Mouse (Mus musculus) hindbrain, embryonic 16.5 days (tissue): ENCODE measurements at regions not wholly inside any gene's neighbourhood (a gene's known extent, or its start where the extent isn't known, plus 50 kb on each side); places are given as distances from the start of the nearest gene placed in this dataset.

ENCODE experiments used
- ATAC-seq: fragments of 200-750 bp; cut with Nextera tagmentation; 2 replicates; pipeline ENCODE4 v1.8.0; 2017; ENCODE audit warnings: moderate TSS enrichment, moderate library complexity
- H3K27ac ChIP-seq: fragments of 300-500 bp; sonication (generic); 2 replicates; pipeline ENCODE4 v1.5.1; 2014; ENCODE audit warnings: low read depth, mild to moderate bottlenecking, control low read depth, low read length, moderate library complexity
- H3K27me3 ChIP-seq: fragments of 300-500 bp; sonication (generic); replicated peaks from 2 replicates; pipeline ENCODE4 v1.6.1; 2014; ENCODE audit warnings: low read length; ENCODE audit not compliant: control insufficient read depth, insufficient read depth
- H3K36me3 ChIP-seq: fragments of 300-500 bp; sonication (generic); 2 replicates; pipeline ENCODE4 v1.6.1; 2014; ENCODE audit warnings: mild to moderate bottlenecking, low read length, moderate library complexity, mixed read lengths; ENCODE audit not compliant: control insufficient read depth, insufficient read depth
- H3K4me1 ChIP-seq: fragments of 300-500 bp; sonication (generic); 2 replicates; pipeline ENCODE4 v1.6.1; 2014; ENCODE audit warnings: low read depth, low read length; ENCODE audit not compliant: control insufficient read depth, insufficient read depth
- H3K4me2 ChIP-seq: fragments of 300-500 bp; sonication (generic); 2 replicates; pipeline ENCODE4 v1.6.1; 2014; ENCODE audit warnings: mild to moderate bottlenecking, low read length, control low read depth, moderate library complexity
- H3K4me3 ChIP-seq: fragments of 300-500 bp; sonication (generic); 2 replicates; pipeline ENCODE4 v1.5.1; 2014; ENCODE audit warnings: mild to moderate bottlenecking, low read length, control low read depth, moderate library complexity
- H3K9ac ChIP-seq: fragments of 300-500 bp; sonication (generic); 2 replicates; pipeline ENCODE4 v1.6.1; 2014; ENCODE audit warnings: low read depth, mild to moderate bottlenecking, control low read depth, low read length, moderate library complexity
- H3K9me3 ChIP-seq: fragments of 300-500 bp; sonication (generic); 2 replicates; pipeline ENCODE4 v1.6.1; 2014; ENCODE audit warnings: mild to moderate bottlenecking, low read length, moderate library complexity; ENCODE audit not compliant: control insufficient read depth
- WGBS: fragments of 180-500 bp; shearing (Covaris S2); extraction: QIAGEN DNeasy Blood & Tissue Kit; methylation state at CpG from one replicate; pipeline ENCODE4 v1.1.7; 2014; 5-methylcytosine and 5-hydroxymethylcytosine counted together

DNA sequence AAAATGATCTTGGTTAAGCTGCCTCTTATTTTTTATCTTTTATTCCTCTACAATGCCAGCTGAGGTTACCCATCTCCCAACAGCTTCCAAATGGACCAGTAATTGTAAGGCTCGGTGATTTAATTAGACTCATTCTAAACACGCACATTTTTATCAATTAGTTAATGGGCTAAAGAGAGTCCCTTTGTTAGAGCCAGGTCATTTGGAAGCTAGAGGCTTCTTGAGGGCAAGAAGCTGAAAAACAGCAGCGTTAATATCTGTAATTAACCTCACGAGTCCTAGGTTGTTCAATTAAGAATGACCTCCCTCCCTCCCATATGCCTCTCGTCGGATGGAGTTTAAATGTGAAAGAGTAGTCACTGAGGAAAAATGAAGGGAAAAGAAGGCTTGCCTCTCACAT is 66.5 kb downstream of the Otx2 start:
- Histone ChIP-seq H3K27ac (no peak overlapping the region), H3K27me3 (no peaks in the 10 kb centered on the region), H3K4me2 (no peak overlapping the region), H3K36me3 (no peaks in the 10 kb centered on the region), H3K9me3 (no peaks in the 10 kb centered on the region), H3K9ac (no peak overlapping the region), H3K4me3 (no peak overlapping the region), H3K4me1 (0 out of 2 replicates have a peak, but pooled peaks cover 2% of the 10 kb centered on the region)
- 38% methylated on average over 6 of the region's 6 CpGs for WGBS
- ATAC-seq, result no peak

DNA sequence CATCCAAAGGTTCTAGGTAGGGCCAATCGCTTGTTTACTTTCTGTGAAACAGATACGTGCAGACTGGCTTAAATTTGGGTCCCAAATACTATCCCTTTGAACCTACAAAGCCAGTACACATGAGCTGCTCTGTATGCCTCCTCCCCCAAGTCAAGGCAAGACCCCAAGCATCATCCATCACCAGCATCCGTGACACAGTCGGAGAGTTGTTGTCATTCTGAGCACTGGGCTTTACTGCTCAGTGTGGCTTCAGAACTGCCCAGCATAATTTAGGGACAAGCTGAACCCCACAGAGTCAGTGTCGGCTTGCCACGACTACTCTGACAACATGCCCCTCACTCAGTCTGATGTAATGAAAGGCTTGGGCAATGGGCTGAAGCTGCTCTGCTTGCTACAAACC is 70.1 kb downstream of the Otx2 start:
- 0 out of 2 replicates have a peak, but pooled peaks cover 2% of the 10 kb centered on the region for H3K4me1 ChIP-seq
- H3K4me2 ChIP-seq, result no peak overlapping the region
- H3K9ac ChIP-seq, result no peak overlapping the region
- no peak for ATAC-seq
- WGBS, result 78% methylated on average over 6 of the region's 6 CpGs
- H3K27me3 ChIP-seq, result no peaks in the 10 kb centered on the region
- no peaks in the 10 kb centered on the region for H3K36me3 ChIP-seq
- H3K4me3 ChIP-seq, result no peak overlapping the region
- no peaks in the 10 kb centered on the region for H3K9me3 ChIP-seq
- H3K27ac ChIP-seq, result no peak overlapping the region

DNA sequence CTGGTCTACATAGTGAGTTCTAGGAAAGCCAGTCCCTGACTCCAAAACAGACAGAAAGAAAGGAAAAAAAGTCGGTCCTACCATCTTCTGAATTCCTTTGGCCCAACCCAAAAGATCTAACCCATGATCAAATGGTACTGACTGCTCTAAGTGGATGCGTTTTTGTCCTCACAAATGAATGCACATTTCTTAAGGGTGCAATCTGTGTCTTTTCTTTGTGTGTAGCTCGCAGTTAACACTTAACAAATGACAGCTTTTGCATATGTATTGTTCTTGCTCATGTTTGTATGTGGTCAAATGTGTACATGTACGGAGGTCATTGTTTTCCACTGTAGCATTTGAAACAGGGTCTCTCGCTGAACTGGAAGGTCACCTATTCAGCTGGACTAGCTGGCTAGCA is 79.3 kb downstream of the Otx2 start:
- no peak overlapping the region for H3K9ac ChIP-seq
- no peak for ATAC-seq
- H3K36me3 ChIP-seq, result no peaks in the 10 kb centered on the region
- H3K4me3 ChIP-seq, result no peak overlapping the region
- no peaks in the 10 kb centered on the region for H3K27me3 ChIP-seq
- no peak overlapping the region for H3K4me2 ChIP-seq
- H3K4me1 ChIP-seq, result no peaks in the 10 kb centered on the region
- no peak overlapping the region for H3K27ac ChIP-seq
- no peaks in the 10 kb centered on the region for H3K9me3 ChIP-seq
- WGBS, result 67% methylated on average over 5 of the region's 5 CpGs

DNA sequence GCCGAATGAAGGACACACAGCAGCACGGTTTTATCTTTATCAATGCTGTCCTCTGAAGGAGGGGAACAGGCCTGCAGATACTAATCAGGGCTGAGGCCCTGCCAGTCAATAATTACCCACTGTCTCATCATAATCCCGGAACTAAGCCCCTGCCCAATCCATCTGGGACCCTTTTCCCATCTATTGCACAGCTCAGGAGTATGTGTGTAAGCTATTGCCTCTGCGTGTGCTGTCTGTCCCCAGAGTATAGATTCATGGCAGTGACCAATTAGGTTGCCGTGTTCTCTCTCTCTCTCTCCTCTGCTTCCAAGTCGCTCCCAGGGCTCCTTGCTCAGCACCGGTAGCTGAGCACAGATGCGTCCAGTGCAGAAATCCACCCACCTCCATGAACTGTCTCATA is 80.3 kb downstream of the Otx2 start:
- 40% methylated on average over 8 of the region's 8 CpGs for WGBS
- Histone ChIP-seq H3K27me3 (no peaks in the 10 kb centered on the region), H3K4me2 (no peak overlapping the region), H3K27ac (no peak overlapping the region), H3K9me3 (no peaks in the 10 kb centered on the region), H3K4me3 (no peak overlapping the region), H3K36me3 (no peaks in the 10 kb centered on the region), H3K4me1 (no peaks in the 10 kb centered on the region), H3K9ac (no peak overlapping the region)
- peak; percentile 61; the same call in 1 of the 2 replicates for ATAC-seq

DNA sequence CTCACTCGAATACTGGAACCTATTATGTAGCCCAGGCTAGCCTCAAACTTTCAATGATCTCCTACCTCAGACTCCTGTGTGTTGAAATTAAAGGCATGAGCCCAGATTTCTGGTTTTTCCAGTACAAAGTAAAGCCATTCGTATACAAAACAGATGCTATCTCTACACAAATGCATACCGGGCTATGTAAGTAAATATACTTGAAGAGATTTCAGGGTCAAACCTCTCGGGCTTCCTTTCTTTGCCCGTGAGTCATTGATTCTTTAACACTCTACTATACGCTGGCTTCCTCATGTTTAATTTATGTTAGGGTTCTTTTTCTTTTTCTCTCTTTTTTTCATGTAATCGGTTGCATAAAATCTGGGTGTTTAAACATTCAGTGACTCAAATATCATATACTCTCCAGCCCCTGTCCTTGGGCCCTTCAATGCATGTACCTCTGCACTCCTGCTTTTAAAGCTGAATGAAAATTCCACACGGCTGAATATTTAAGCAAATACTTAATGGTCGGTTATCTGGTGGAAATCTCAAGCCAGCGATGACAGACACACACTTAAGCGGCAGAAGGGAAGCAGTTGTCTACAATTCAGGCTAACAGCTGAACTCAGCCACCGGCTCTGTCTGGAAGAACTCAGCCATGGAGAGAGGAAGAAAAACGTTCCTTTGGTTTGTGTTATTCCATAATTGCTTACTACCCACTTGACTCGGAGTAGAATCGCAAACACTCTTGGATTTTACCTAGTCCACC is 82.0 kb downstream of the Otx2 start:
- ATAC-seq, result no peak
- no peaks in the 10 kb centered on the region for H3K4me1 ChIP-seq
- no peak overlapping the region for H3K27ac ChIP-seq
- WGBS, result 72% methylated on average over 15 of the region's 15 CpGs
- no peak overlapping the region for H3K4me2 ChIP-seq
- no peaks in the 10 kb centered on the region for H3K27me3 ChIP-seq
- no peaks in the 10 kb centered on the region for H3K9me3 ChIP-seq
- H3K36me3 ChIP-seq, result no peaks in the 10 kb centered on the region
- no peak overlapping the region for H3K4me3 ChIP-seq
- H3K9ac ChIP-seq, result no peak overlapping the region

DNA sequence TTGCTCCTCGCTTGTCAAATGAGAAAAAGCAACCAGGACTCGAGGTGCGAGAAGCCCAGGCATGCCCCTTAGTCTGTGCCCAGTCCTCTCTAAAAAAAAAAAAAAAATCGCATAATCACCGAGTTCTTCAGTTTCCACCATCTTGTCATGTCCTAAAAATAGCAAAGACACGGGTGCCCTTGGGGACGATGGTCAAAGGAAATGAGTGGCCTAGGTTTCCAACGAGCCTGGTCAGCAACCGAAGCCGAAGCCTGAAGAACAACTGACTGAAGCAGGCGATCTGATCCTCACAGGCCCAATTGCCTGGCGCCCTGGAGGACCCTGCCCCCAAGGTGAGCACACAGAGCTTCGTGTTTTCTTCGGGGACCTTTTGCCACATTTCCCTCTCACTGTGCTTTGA is 83.2 kb downstream of the Otx2 start:
- H3K4me3 ChIP-seq, result no peak overlapping the region
- no peaks in the 10 kb centered on the region for H3K36me3 ChIP-seq
- no peaks in the 10 kb centered on the region for H3K9me3 ChIP-seq
- H3K27ac ChIP-seq, result no peak overlapping the region
- H3K27me3 ChIP-seq, result no peaks in the 10 kb centered on the region
- H3K4me2 ChIP-seq, result no peak overlapping the region
- no peaks in the 10 kb centered on the region for H3K4me1 ChIP-seq
- no peak for ATAC-seq
- no peak overlapping the region for H3K9ac ChIP-seq
- 38% methylated on average over 14 of the region's 14 CpGs for WGBS

DNA sequence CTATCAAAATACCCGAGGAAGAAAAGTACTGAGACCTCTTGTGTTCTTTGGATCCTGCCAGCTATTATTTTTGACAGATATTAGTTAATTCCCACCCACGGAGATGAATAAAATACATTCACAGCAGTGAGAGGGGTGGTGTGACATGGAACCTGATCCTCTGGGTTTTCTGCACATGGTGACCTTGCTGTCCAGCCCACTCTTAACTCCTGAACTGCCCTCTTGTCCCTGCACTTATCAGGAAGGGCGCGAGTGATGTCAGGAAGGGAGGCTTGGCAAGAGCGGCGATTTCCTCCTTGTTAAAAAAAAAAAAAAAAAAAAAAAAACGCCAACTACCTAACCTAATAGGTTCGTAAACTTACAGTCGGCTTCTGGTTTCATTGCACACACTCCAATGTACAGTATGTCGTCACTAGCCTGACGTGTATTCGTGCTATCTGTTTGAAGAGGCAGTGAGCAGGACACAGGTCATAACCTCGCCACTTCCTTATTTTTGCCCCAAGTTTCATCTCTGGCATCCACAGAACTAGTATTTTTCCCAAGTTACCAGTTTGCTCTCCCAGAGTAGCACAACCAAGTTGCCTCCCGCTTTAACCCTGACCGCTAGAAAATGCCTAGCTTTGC is 83.8 kb downstream of the Otx2 start:
- H3K27me3 ChIP-seq, result no peaks in the 10 kb centered on the region
- no peak for ATAC-seq
- H3K9me3 ChIP-seq, result no peaks in the 10 kb centered on the region
- no peak overlapping the region for H3K4me3 ChIP-seq
- H3K4me2 ChIP-seq, result no peak overlapping the region
- no peak overlapping the region for H3K27ac ChIP-seq
- 71% methylated on average over 15 of the region's 15 CpGs for WGBS
- H3K9ac ChIP-seq, result no peak overlapping the region
- H3K4me1 ChIP-seq, result no peaks in the 10 kb centered on the region
- H3K36me3 ChIP-seq, result no peaks in the 10 kb centered on the region

DNA sequence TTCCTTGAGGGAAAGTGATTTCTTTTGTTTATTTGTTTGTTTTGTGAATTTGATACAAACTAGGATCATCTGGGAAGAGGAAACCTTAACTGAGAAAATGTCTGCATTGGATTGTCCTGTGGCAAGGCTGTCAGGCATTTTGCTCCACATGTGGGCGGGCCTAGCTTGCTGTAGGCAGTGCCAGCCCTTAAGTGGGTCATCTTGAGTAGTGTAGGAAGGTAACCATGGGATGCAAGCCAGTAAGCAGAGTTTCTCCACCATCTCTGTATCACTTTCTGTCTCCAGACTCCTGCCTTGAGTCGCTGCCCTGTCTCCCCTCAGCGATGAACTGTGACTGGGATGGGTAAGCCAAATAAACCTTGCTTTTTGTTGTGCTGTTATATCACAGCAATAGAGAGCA is 87.8 kb downstream of the Otx2 start:
- no peak overlapping the region for H3K4me3 ChIP-seq
- H3K9me3 ChIP-seq, result no peaks in the 10 kb centered on the region
- no peak overlapping the region for H3K4me2 ChIP-seq
- 96% methylated on average over 3 of the region's 3 CpGs for WGBS
- no peaks in the 10 kb centered on the region for H3K27me3 ChIP-seq
- H3K36me3 ChIP-seq, result no peaks in the 10 kb centered on the region
- H3K4me1 ChIP-seq, result no peaks in the 10 kb centered on the region
- H3K9ac ChIP-seq, result no peak overlapping the region
- no peak overlapping the region for H3K27ac ChIP-seq
- ATAC-seq, result no peak

DNA sequence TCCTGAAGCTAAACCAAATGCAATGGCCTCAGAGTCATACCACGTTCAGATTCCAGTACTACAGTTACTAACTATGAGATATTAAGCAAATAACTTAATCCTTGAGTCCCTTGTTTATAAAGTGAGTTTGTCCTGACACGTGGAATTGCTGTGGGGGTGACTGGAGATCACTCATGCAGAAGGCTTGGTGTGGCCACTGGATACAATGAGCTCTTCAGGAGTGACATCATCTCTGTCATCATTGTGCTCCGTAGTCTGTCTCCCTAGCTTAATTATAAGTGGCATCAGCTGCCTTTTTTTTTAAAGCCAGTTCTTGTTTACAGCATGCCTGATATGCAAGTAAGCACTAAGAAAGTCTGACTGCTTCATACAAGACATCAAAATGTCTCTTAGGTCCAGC is 89.0 kb downstream of the Otx2 start:
- Histone ChIP-seq H3K36me3 (no peaks in the 10 kb centered on the region), H3K4me1 (no peaks in the 10 kb centered on the region), H3K9ac (no peak overlapping the region), H3K9me3 (no peaks in the 10 kb centered on the region), H3K27ac (no peak overlapping the region), H3K27me3 (no peaks in the 10 kb centered on the region), H3K4me3 (no peak overlapping the region), H3K4me2 (no peak overlapping the region)
- ATAC-seq, result no peak
- 59% methylated on average over 3 of the region's 3 CpGs for WGBS
